Mouse (Mus musculus) thymus, adult 2 months (tissue): ENCODE data around the gene Ak5. TPM values are rescaled to one million over a fixed set of nuclear protein-coding genes. Genes with fewer than 3 reads are reported as not detected.

ENCODE experiments used
- DNase-seq: peaks from one replicate; pipeline ENCODE4 v3.0.0; 2021
- H3K27ac ChIP-seq: fragments of 200-500 bp; 2 replicates; pipeline ENCODE4 v1.5.1; 2012; ENCODE audit warnings: low read length, control low read depth; ENCODE audit not compliant: control insufficient read depth, insufficient read depth
- H3K27me3 ChIP-seq: fragments of 200-500 bp; 2 replicates; pipeline ENCODE4 v1.6.1; 2012; ENCODE audit warnings: mild to moderate bottlenecking, low read length, moderate library complexity, mixed read lengths; ENCODE audit not compliant: control insufficient read depth, insufficient read depth
- H3K36me3 ChIP-seq: fragments of 200-500 bp; 2 replicates; pipeline ENCODE4 v1.6.1; 2012; ENCODE audit warnings: mild to moderate bottlenecking, low read length, moderate library complexity; ENCODE audit not compliant: control insufficient read depth, insufficient read depth
- H3K4me1 ChIP-seq: fragments of 200-500 bp; replicated peaks from 2 replicates; pipeline ENCODE4 v1.6.1; 2012; ENCODE audit warnings: low read length; ENCODE audit not compliant: control insufficient read depth, insufficient read depth
- H3K4me3 ChIP-seq: fragments of 200-500 bp; 2 replicates; pipeline ENCODE4 v1.5.1; 2012; ENCODE audit warnings: mild to moderate bottlenecking, low read length, control low read depth, moderate library complexity; ENCODE audit not compliant: control insufficient read depth, insufficient read depth
- CTCF ChIP-seq: fragments of 200-500 bp; IDR thresholded peaks from 2 replicates; pipeline ENCODE4 v1.5.1; 2012; ENCODE audit warnings: mild to moderate bottlenecking, control low read depth, low read length, moderate library complexity, borderline replicate concordance; ENCODE audit not compliant: control insufficient read depth, poor library complexity, insufficient read depth; ENCODE audit errors: extremely low read depth
- POLR2A ChIP-seq: fragments of 200-500 bp; IDR thresholded peaks from 2 replicates; pipeline ENCODE4 v1.6.1; 2012; ENCODE audit warnings: mild to moderate bottlenecking, low read length, control low read depth, moderate library complexity; ENCODE audit not compliant: control insufficient read depth, poor library complexity, insufficient read depth; ENCODE audit errors: extremely low read depth
- WGBS: fragments of 180-500 bp; shearing (Covaris S2); methylation state at CpG from one replicate; pipeline ENCODE4 v1.1.7; 2018; 5-methylcytosine and 5-hydroxymethylcytosine counted together
- polyA plus RNA-seq: library from polyadenylated mRNA; depleted of rRNA; stranded (reverse); fragments of >200 nt; gene quantifications from 2 replicates; pipeline ENCODE4 v1.2.3, GENCODE M21; 2012

Ak5 gene
- polyA plus RNA-seq, 1 experiment = 0.61 TPM

- Histone ChIP-seq H3K36me3 (no peaks in the 10 kb centered on the region), H3K27me3 (no peaks in the 10 kb centered on the region), H3K4me1 (no peaks in the 10 kb centered on the region), H3K27ac (no peak overlapping the region), H3K4me3 (no peak overlapping the region)
- DNase-seq = no peak
- TF ChIP-seq CTCF (no peak), POLR2A (no peak)
- WGBS = 36% methylated on average over 2 of the region's 2 CpGs
Measured at GRCm38 (mm10) chr3:152498968-152499696, 169.0 kb downstream of the Ak5 start.

GRCm38 (mm10) chr3:152497842-152498241 is 170.3 kb downstream of the Ak5 start:
- WGBS = 96% methylated on average over 2 of the region's 2 CpGs
- H3K4me3 ChIP-seq = no peak overlapping the region
- DNase-seq = no peak
- H3K4me1 ChIP-seq = no peaks in the 10 kb centered on the region
- no peaks in the 10 kb centered on the region for H3K27me3 ChIP-seq
- H3K36me3 ChIP-seq = no peaks in the 10 kb centered on the region
- TF ChIP-seq POLR2A = no peak
- no peak for TF ChIP-seq CTCF
- H3K27ac ChIP-seq = no peak overlapping the region

GRCm38 (mm10) chr3:152497084-152497483 is 171.1 kb downstream of the Ak5 start:
- no peaks in the 10 kb centered on the region for H3K36me3 ChIP-seq
- TF ChIP-seq POLR2A (no peak), CTCF (no peak)
- H3K4me1 ChIP-seq = no peaks in the 10 kb centered on the region
- H3K27me3 ChIP-seq = no peaks in the 10 kb centered on the region
- H3K4me3 ChIP-seq = no peak overlapping the region
- no peak overlapping the region for H3K27ac ChIP-seq
- no peak for DNase-seq
- WGBS = 93% methylated on average over 7 of the region's 7 CpGs

- TF ChIP-seq POLR2A = no peak
- TF ChIP-seq CTCF = no peak
- 97% methylated on average over 8 of the region's 8 CpGs for WGBS
Measured at GRCm38 (mm10) chr3:152495415-152495898, 172.7 kb downstream of the Ak5 start.

GRCm38 (mm10) chr3:152494667-152495360 is 173.3 kb downstream of the Ak5 start:
- no peak overlapping the region for H3K27ac ChIP-seq
- no peak overlapping the region for H3K4me3 ChIP-seq
- TF ChIP-seq CTCF (no peak), POLR2A (no peak)
- no peak for DNase-seq
- WGBS = 90% methylated on average over 12 of the region's 12 CpGs
- H3K4me1 ChIP-seq = no peaks in the 10 kb centered on the region
- no peaks in the 10 kb centered on the region for H3K27me3 ChIP-seq
- no peaks in the 10 kb centered on the region for H3K36me3 ChIP-seq

More at GRCm38 (mm10) chr3:152495415-152495898, 172.7 kb downstream of the Ak5 start:
- DNase-seq = no peak
- Histone ChIP-seq H3K27ac (no peak overlapping the region), H3K4me1 (no peaks in the 10 kb centered on the region), H3K36me3 (no peaks in the 10 kb centered on the region), H3K4me3 (no peak overlapping the region), H3K27me3 (no peaks in the 10 kb centered on the region)

- H3K27ac ChIP-seq = no peak overlapping the region
- H3K27me3 ChIP-seq = no peaks in the 10 kb centered on the region
- no peak overlapping the region for H3K4me3 ChIP-seq
- no peak for DNase-seq
- H3K36me3 ChIP-seq = no peaks in the 10 kb centered on the region
- 91% methylated on average over 2 of the region's 2 CpGs for WGBS
- H3K4me1 ChIP-seq = no peaks in the 10 kb centered on the region
- TF ChIP-seq CTCF (no peak), POLR2A (no peak)
Measured at GRCm38 (mm10) chr3:152493813-152494212, 174.3 kb downstream of the Ak5 start.
